Mouse (Mus musculus) liver, embryonic 13.5 days (tissue): Measurements from ENCODE around the gene Pramel7. TPM values are rescaled to one million over a fixed set of nuclear protein-coding genes. Genes with fewer than 3 reads are reported as not detected.
"Not testable (repeated sequence)": the region's sequence is repeated elsewhere in the genome, so short reads cannot be mapped to it uniquely, and the experiment has no call there.

ENCODE experiments used
- ATAC-seq: fragments of 200-750 bp; cut with Nextera tagmentation; 2 replicates; pipeline ENCODE4 v1.8.0; 2017; ENCODE audit warnings: low read depth, mild to moderate bottlenecking, moderate number of reproducible peaks, moderate library complexity
- DNase-seq: peaks from one replicate; pipeline ENCODE4 v3.0.0; 2022
- H3K27ac ChIP-seq: fragments of 300-500 bp; sonication (generic); 2 replicates; pipeline ENCODE4 v1.5.1; 2015; ENCODE audit warnings: moderate library complexity, mild to moderate bottlenecking, inconsistent platforms
- H3K27me3 ChIP-seq: fragments of 300-500 bp; sonication (generic); 2 replicates; pipeline ENCODE4 v1.6.1; 2015; ENCODE audit warnings: mild to moderate bottlenecking, inconsistent platforms
- H3K36me3 ChIP-seq: fragments of 300-500 bp; sonication (generic); 2 replicates; pipeline ENCODE4 v1.6.1; 2015; ENCODE audit warnings: mild to moderate bottlenecking, inconsistent platforms
- H3K4me1 ChIP-seq: fragments of 300-500 bp; sonication (generic); replicated peaks from 2 replicates; pipeline ENCODE4 v1.6.1; 2015; ENCODE audit warnings: inconsistent platforms
- H3K4me2 ChIP-seq: fragments of 300-500 bp; sonication (generic); 2 replicates; pipeline ENCODE4 v1.6.1; 2015; ENCODE audit warnings: inconsistent platforms, mild to moderate bottlenecking, moderate library complexity
- H3K4me3 ChIP-seq: fragments of 300-500 bp; sonication (generic); replicated peaks from 2 replicates; pipeline ENCODE4 v1.5.1; 2015; ENCODE audit warnings: mild to moderate bottlenecking, inconsistent platforms
- H3K9ac ChIP-seq: fragments of 300-500 bp; sonication (generic); 2 replicates; pipeline ENCODE4 v1.6.1; 2015; ENCODE audit warnings: mild to moderate bottlenecking, inconsistent platforms
- H3K9me3 ChIP-seq: fragments of 300-500 bp; sonication (generic); replicated peaks from 2 replicates; pipeline ENCODE4 v1.6.1; 2016; ENCODE audit warnings: inconsistent platforms
- WGBS: fragments of 180-500 bp; shearing (Covaris S2); methylation state at CpG from one replicate; pipeline ENCODE4 v1.1.7; 2015; ENCODE audit not compliant: insufficient replicate concordance; 5-methylcytosine and 5-hydroxymethylcytosine counted together
- polyA plus RNA-seq: library from polyadenylated mRNA; unstranded; fragments of >200 nt; fragmentation: Nextera tagmentation; extraction: Ambion mirVana; gene quantifications from 2 replicates; pipeline ENCODE4 v1.2.1, GENCODE M21; 2015

The Pramel7 gene
- not detected in 2 replicates for polyA plus RNA-seq

GRCm38 (mm10) chr2:87496993-87497392, at the start of gene Pramel7:
Pramel7 (minus strand) TSS chr2:87497093.
- H3K4me3 ChIP-seq, H3K9ac ChIP-seq, H3K36me3 ChIP-seq, H3K4me2 ChIP-seq, H3K27ac ChIP-seq, H3K27me3 ChIP-seq, DNase-seq, H3K4me1 ChIP-seq, ATAC-seq, H3K9me3 ChIP-seq: not testable (repeated sequence)
- 61% methylated on average over 4 of the region's 5 CpGs for WGBS

- no peak within 1 kb of the TSS for H3K27ac ChIP-seq
- WGBS, result 63% methylated on average over 1 of the region's 1 CpGs
Measured at GRCm38 (mm10) chr2:87545442-87545841, 48.5 kb upstream of the Pramel7 start, which contains the start of gene Olfr1128. Olfr1128 (minus strand) TSS chr2:87545542.

GRCm38 (mm10) chr2:87534826-87535225, 37.9 kb upstream of the Pramel7 start:
- H3K9me3 ChIP-seq, result no peaks in the 10 kb centered on the region; the same call in 1 of the 2 replicates
- H3K27me3 ChIP-seq, result no peaks in the 10 kb centered on the region
- no peak overlapping the region for H3K4me2 ChIP-seq
- DNase-seq (no peak), ATAC-seq (no peak)
- H3K27ac ChIP-seq, result no peak overlapping the region
- no peaks in the 10 kb centered on the region for H3K4me1 ChIP-seq
- 41% methylated on average over 2 of the region's 2 CpGs for WGBS
- no peaks in the 10 kb centered on the region for H3K36me3 ChIP-seq
- no peak overlapping the region for H3K4me3 ChIP-seq
- no peak overlapping the region for H3K9ac ChIP-seq

More at GRCm38 (mm10) chr2:87545442-87545841, 48.5 kb upstream of the Pramel7 start, which contains the start of gene Olfr1128:
- Histone ChIP-seq H3K4me3 (no peak within 1 kb of the TSS), H3K27me3 (no peaks in the 10 kb centered on the region), H3K4me2 (no peak within 1 kb of the TSS), H3K9ac (no peak within 1 kb of the TSS), H3K4me1 (no peaks in the 10 kb centered on the region), H3K36me3 (no peaks in the 10 kb centered on the region), H3K9me3 (no peaks in the 10 kb centered on the region)
- ATAC-seq (no peak), DNase-seq (no peak)

- no peak for ATAC-seq
- no peak for DNase-seq
- no peaks in the 10 kb centered on the region for H3K4me1 ChIP-seq
- no peaks in the 10 kb centered on the region for H3K9me3 ChIP-seq
- H3K27ac ChIP-seq, result no peak within 1 kb of the TSS
- H3K36me3 ChIP-seq, result no peaks in the 10 kb centered on the region
- no peak within 1 kb of the TSS for H3K9ac ChIP-seq
- no peak within 1 kb of the TSS for H3K4me2 ChIP-seq
- no peaks in the 10 kb centered on the region for H3K27me3 ChIP-seq
- no peak within 1 kb of the TSS for H3K4me3 ChIP-seq
Measured at GRCm38 (mm10) chr2:87531496-87531895, 34.6 kb upstream of the Pramel7 start, which contains the start of gene Olfr153. Olfr153 (plus strand) TSS chr2:87531796.

GRCm38 (mm10) chr2:87525899-87526616, 29.2 kb upstream of the Pramel7 start:
- not testable (repeated sequence) for H3K36me3 ChIP-seq, H3K9me3 ChIP-seq, H3K9ac ChIP-seq, H3K27me3 ChIP-seq, DNase-seq, H3K27ac ChIP-seq, H3K4me2 ChIP-seq, ATAC-seq, H3K4me1 ChIP-seq, H3K4me3 ChIP-seq
- WGBS, result 31% methylated on average over 37 of the region's 39 CpGs

- H3K27ac ChIP-seq, result no peak overlapping the region
- no peaks in the 10 kb centered on the region for H3K4me1 ChIP-seq
- 62% methylated on average over 4 of the region's 4 CpGs for WGBS
- H3K9me3 ChIP-seq, result 0 out of 2 replicates have a peak, but pooled peaks cover 6% of the 10 kb centered on the region
- no peak overlapping the region for H3K4me3 ChIP-seq
- H3K9ac ChIP-seq, result no peak overlapping the region
- H3K4me2 ChIP-seq, result no peak overlapping the region
- no peaks in the 10 kb centered on the region for H3K36me3 ChIP-seq
- H3K27me3 ChIP-seq, result no peaks in the 10 kb centered on the region
- no peak for DNase-seq
- no peak for ATAC-seq
Measured at GRCm38 (mm10) chr2:87520651-87521050, 23.8 kb upstream of the Pramel7 start.

- H3K27me3 ChIP-seq, result no peaks in the 10 kb centered on the region
- DNase-seq (no peak), ATAC-seq (no peak)
- H3K4me3 ChIP-seq, result no peak overlapping the region
- H3K4me2 ChIP-seq, result no peak overlapping the region
- H3K9ac ChIP-seq, result no peak overlapping the region
- 62% methylated on average over 3 of the region's 3 CpGs for WGBS
- no peaks in the 10 kb centered on the region for H3K4me1 ChIP-seq
- H3K9me3 ChIP-seq, result 0 out of 2 replicates have a peak, but pooled peaks cover 6% of the 10 kb centered on the region
- H3K36me3 ChIP-seq, result no peaks in the 10 kb centered on the region
- H3K27ac ChIP-seq, result no peak overlapping the region
Measured at GRCm38 (mm10) chr2:87516581-87516980, 19.7 kb upstream of the Pramel7 start.

GRCm38 (mm10) chr2:87515457-87516060, 18.7 kb upstream of the Pramel7 start:
- ATAC-seq (no peak), DNase-seq (no peak)
- Histone ChIP-seq H3K4me1 (no peaks in the 10 kb centered on the region), H3K27me3 (no peaks in the 10 kb centered on the region), H3K27ac (no peak overlapping the region), H3K36me3 (no peaks in the 10 kb centered on the region), H3K9me3 (0 out of 2 replicates have a peak, but pooled peaks cover under 1% of the 10 kb centered on the region), H3K4me2 (no peak overlapping the region), H3K4me3 (no peak overlapping the region), H3K9ac (no peak overlapping the region)
- 55% methylated on average over 8 of the region's 8 CpGs for WGBS

GRCm38 (mm10) chr2:87515046-87515445, 18.2 kb upstream of the Pramel7 start:
- no peak for DNase-seq
- no peaks in the 10 kb centered on the region for H3K9me3 ChIP-seq
- no peaks in the 10 kb centered on the region for H3K4me1 ChIP-seq
- no peaks in the 10 kb centered on the region for H3K36me3 ChIP-seq
- no peaks in the 10 kb centered on the region for H3K27me3 ChIP-seq
- H3K9ac ChIP-seq, result no peak overlapping the region
- no peak overlapping the region for H3K4me3 ChIP-seq
- 79% methylated on average over 2 of the region's 2 CpGs for WGBS
- H3K4me2 ChIP-seq, result no peak overlapping the region
- H3K27ac ChIP-seq, result no peak overlapping the region
- no peak for ATAC-seq

GRCm38 (mm10) chr2:87506265-87506664, 9.4 kb upstream of the Pramel7 start, which contains the start of gene Pramel6:
Pramel6 (plus strand) TSS chr2:87506565.
- DNase-seq (no peak), ATAC-seq (no peak)
- Histone ChIP-seq H3K27ac (no peak within 1 kb of the TSS), H3K4me1 (no peaks in the 10 kb centered on the region), H3K36me3 (no peaks in the 10 kb centered on the region), H3K9ac (no peak within 1 kb of the TSS), H3K27me3 (no peaks in the 10 kb centered on the region), H3K9me3 (0 out of 2 replicates have a peak, but pooled peaks cover 4% of the 10 kb centered on the region), H3K4me3 (no peak within 1 kb of the TSS), H3K4me2 (no peak within 1 kb of the TSS)
- 63% methylated on average over 6 of the region's 6 CpGs for WGBS

- Histone ChIP-seq H3K27ac (no peak overlapping the region), H3K36me3 (no peaks in the 10 kb centered on the region), H3K4me2 (no peak overlapping the region), H3K27me3 (no peaks in the 10 kb centered on the region), H3K4me3 (no peak overlapping the region), H3K4me1 (no peaks in the 10 kb centered on the region), H3K9ac (no peak overlapping the region), H3K9me3 (peaks cover 9% of the 10 kb centered on the region; the same call in 1 of the 2 replicates)
- 54% methylated on average over 2 of the region's 2 CpGs for WGBS
- no peak for DNase-seq
- no peak for ATAC-seq
Measured at GRCm38 (mm10) chr2:87482276-87482675, 14.6 kb downstream of the Pramel7 start.
